8 mouse cellular contexts compared by ENCODE assay signal in the genomic region with DNA sequence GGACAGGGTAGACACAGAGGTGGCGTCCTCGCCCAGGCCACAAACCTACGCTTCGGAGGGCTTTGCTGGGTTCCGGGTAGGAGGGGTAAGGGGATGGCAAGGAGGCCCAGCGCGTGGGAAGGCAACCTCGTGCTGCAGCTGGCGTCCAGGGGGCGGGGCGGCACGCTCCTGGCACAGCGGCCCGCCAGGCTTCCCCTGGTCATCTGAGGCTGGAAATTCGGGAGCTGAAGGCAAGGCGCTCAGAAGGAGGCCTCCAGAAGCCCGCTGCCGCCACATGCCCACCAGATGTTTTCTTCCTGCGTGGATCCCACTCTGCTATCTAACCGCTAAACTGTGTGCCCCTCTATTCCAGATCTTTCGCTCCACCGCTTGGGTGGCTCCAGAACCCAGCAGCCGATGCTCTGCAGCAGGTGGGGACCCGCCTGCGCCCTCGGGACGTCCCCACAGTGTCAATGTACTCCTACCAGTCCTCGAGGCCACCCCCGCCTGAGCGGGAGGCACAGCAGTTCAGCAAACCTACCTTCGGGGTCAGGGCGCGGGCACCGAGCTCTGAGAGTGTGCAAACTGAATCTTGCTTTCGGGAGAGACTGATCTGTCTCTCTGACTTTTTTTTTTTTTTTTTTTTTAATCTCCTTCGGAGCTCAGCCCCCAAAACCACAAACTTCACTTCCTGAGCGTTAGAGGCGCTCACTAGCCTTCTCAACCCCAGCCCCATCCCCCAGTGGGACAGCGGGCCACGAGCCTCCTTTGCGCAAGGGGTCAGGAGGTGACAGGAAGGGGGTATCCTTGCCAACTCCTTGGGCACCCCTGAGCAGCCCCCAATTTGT. TPM values are rescaled to one million over a fixed set of nuclear protein-coding genes. Genes with fewer than 3 reads are reported as not detected.
DNase-seq lines count a peak whose midpoint lies in the region; ATAC-seq lines count a peak whose summit lies in the region.

Gene Gfi1, minus strand, starts transcription at position 602 of the 827 bp plus-strand sequence.

- ATAC-seq in heart, embryonic 13.5 days (ENCODE audit: extremely low read depth, insufficient number of reproducible peaks, low FRiP score, low TSS enrichment): no peak
- ATAC-seq in limb, embryonic 11.5 days (ENCODE audit: insufficient number of reproducible peaks, low FRiP score, low TSS enrichment, low read depth): no peak
- ATAC-seq in midbrain, embryonic 16.5 days: no peak

- no peaks in the 10 kb centered on the region for H3K36me3 ChIP-seq in heart, embryonic 13.5 days
- H3K36me3 ChIP-seq in limb, embryonic 11.5 days (ENCODE audit: control insufficient read depth, insufficient read depth, low read length): no peaks in the 10 kb centered on the region
- H3K36me3 ChIP-seq in midbrain, embryonic 16.5 days (ENCODE audit: control insufficient read depth, insufficient read depth, low read length): no peaks in the 10 kb centered on the region

- peaks cover 56% of the 10 kb centered on the region for H3K4me1 ChIP-seq in heart, embryonic 13.5 days
- H3K4me1 ChIP-seq in limb, embryonic 11.5 days (ENCODE audit: control insufficient read depth, insufficient read depth, low read length): peaks cover 32% of the 10 kb centered on the region
- H3K4me1 ChIP-seq in midbrain, embryonic 16.5 days (ENCODE audit: control insufficient read depth, insufficient read depth, low read length): peaks cover 34% of the 10 kb centered on the region

- H3K9ac ChIP-seq in heart, embryonic 13.5 days: peak within 1 kb of the TSS; percentile 56
- H3K9ac ChIP-seq in limb, embryonic 11.5 days (ENCODE audit: low read length): no peak within 1 kb of the TSS
- H3K9ac ChIP-seq in midbrain, embryonic 16.5 days (ENCODE audit: low read depth, low read length): no peak within 1 kb of the TSS

- WGBS in heart, embryonic 13.5 days: 0% methylated on average over 41 of the region's 41 CpGs
- WGBS in limb, embryonic 11.5 days: 1% methylated on average over 37 of the region's 41 CpGs
- WGBS in midbrain, embryonic 16.5 days: under 1% methylated on average over 36 of the region's 41 CpGs

- peak within 1 kb of the TSS; percentile 81 for H3K4me2 ChIP-seq in heart, embryonic 13.5 days
- H3K4me2 ChIP-seq in limb, embryonic 11.5 days (ENCODE audit: low read depth, severe bottlenecking): peak within 1 kb of the TSS; percentile 43
- H3K4me2 ChIP-seq in midbrain, embryonic 16.5 days (ENCODE audit: low read length): peak within 1 kb of the TSS; percentile 37

- peak; percentile 39 for DNase-seq in adrenal gland, adult 2 months
- DNase-seq in adrenal gland, postnatal 4 days (ENCODE audit: low spot score in 2 of 2): no peak
- DNase-seq in adrenal gland, postnatal 25 days: peak; percentile 24
- peak; percentile 67 for DNase-seq in limb, embryonic 11.5 days (ENCODE audit: low spot score)
- DNase-seq in testis, postnatal 10 days (ENCODE audit: low spot score): peak; percentile 56
- DNase-seq in cerebellum, adult 11 months: no peak

- peak within 1 kb of the TSS; percentile 52 for H3K4me3 ChIP-seq in heart, embryonic 13.5 days
- H3K4me3 ChIP-seq in limb, embryonic 11.5 days (ENCODE audit: low read depth, low read length): peak within 1 kb of the TSS; percentile 24
- peak within 1 kb of the TSS; percentile 12 for H3K4me3 ChIP-seq in midbrain, embryonic 16.5 days (ENCODE audit: low read depth, low read length)

- H3K27ac ChIP-seq in heart, embryonic 13.5 days (replicated peaks): no peak within 1 kb of the TSS
- H3K27ac ChIP-seq in limb, embryonic 11.5 days (replicated peaks; ENCODE audit: low read depth, low read length): no peak within 1 kb of the TSS
- H3K27ac ChIP-seq in midbrain, embryonic 16.5 days (ENCODE audit: low read length): no peak within 1 kb of the TSS

- no peaks in the 10 kb centered on the region for H3K9me3 ChIP-seq in heart, embryonic 13.5 days
- no peaks in the 10 kb centered on the region for H3K9me3 ChIP-seq in limb, embryonic 11.5 days (ENCODE audit: control insufficient read depth, low read length)
- H3K9me3 ChIP-seq in midbrain, embryonic 16.5 days (replicated peaks; ENCODE audit: control insufficient read depth, low read length, poor library complexity, severe bottlenecking): no peaks in the 10 kb centered on the region

- H3K27me3 ChIP-seq in heart, embryonic 13.5 days (replicated peaks): peaks cover 92% of the 10 kb centered on the region
- peaks cover 84% of the 10 kb centered on the region for H3K27me3 ChIP-seq in limb, embryonic 11.5 days (ENCODE audit: control insufficient read depth, insufficient read depth, low read length)
- peaks cover 50% of the 10 kb centered on the region for H3K27me3 ChIP-seq in midbrain, embryonic 16.5 days (ENCODE audit: control insufficient read depth, insufficient read depth, low read depth, low read length)

RNA-seq across cellular contexts. Expression of gene Gfi1, which starts in this region (rescaled TPM):
- under 1 TPM in 1 of 2 experiments, not detected in 1; 0.31 TPM for total RNA-seq in adrenal gland, adult 2 months (2021)
- 0.09 and 0.66 TPM in 2 replicates for polyA plus RNA-seq in adrenal gland, adult 2 months (2012; rRNA removed)
- total RNA-seq in adrenal gland, postnatal 4 days (2021): under 1 TPM; 0.59 to 0.62 TPM
- not detected in 2 replicates for total RNA-seq in adrenal gland, postnatal 25 days (2021)
- polyA plus RNA-seq in heart, embryonic 13.5 days (2015; fragmentation: Nextera tagmentation; extraction: Ambion mirVana): not detected in 2 replicates
- 0.13 TPM in 1 of 2 replicates, not detected in the other for polyA plus RNA-seq in limb, embryonic 11.5 days (2014; fragmentation: Nextera tagmentation; extraction: Ambion mirVana)
- not detected in 2 replicates for polyA plus RNA-seq in midbrain, embryonic 16.5 days (2015; fragmentation: Nextera tagmentation; extraction: Ambion mirVana)

Comparison
In these comparisons a context has a peak if more than half of its experiments do, and no peak if none do; other contexts are left out.
1. Peak in DNase-seq in adrenal gland, adult 2 months; RNA of the gene not detected or under 1 TPM.
2. Peak in DNase-seq in adrenal gland, postnatal 25 days; RNA of the gene not detected or under 1 TPM.
3. Peak in DNase-seq, H3K4me3 ChIP-seq and H3K4me2 ChIP-seq in limb, embryonic 11.5 days; RNA of the gene not detected or under 1 TPM.